In the genomic region with DNA sequence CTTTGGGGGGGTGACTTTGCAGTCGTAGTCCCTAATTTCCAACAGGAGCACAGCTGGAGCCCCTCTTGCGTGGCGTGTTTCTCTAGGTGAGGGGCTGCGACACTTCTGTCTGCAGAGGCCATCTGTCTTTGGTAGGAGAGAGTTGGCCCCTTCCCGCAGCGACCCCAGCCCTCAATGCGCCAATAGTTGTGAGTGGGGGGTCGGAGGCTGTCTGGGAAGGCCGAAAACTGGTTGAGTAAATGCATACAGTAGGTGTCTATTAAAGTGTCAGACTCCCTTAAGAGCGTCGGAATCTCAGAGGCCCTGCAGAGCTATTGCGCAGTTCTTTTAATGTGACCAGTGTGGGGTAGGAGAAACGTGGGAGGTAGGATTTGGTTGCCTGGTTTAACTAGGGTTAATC, we compare ENCODE assay signal across 11 mouse cellular contexts. TPM values are rescaled to one million over a fixed set of nuclear protein-coding genes. Genes with fewer than 3 reads are reported as not detected.
DNase-seq lines count a peak whose midpoint lies in the region; ATAC-seq and TF ChIP-seq lines count a peak whose summit lies in the region.
"Had no signal": no experiment of that assay in that cellular context is flagged by ENCODE, and none has a peak within 500 bp of the region (broad histone marks: within the 10 kb centered on the region; RNA-seq: fewer than 3 reads in every experiment).

No protein-coding gene starts in this region.

- H3K9ac ChIP-seq in heart, embryonic 15.5 days, result no peak overlapping the region
- peak overlapping the region; percentile 45 for H3K9ac ChIP-seq in embryonic facial prominence, embryonic 15.5 days
- H3K9ac ChIP-seq in intestine, postnatal 0 days (ENCODE audit: low read depth, low read length), result no peak overlapping the region

- H3K36me3 ChIP-seq in heart, embryonic 15.5 days, result no peaks in the 10 kb centered on the region
- no peaks in the 10 kb centered on the region for H3K36me3 ChIP-seq in embryonic facial prominence, embryonic 15.5 days
- no peaks in the 10 kb centered on the region for H3K36me3 ChIP-seq in intestine, postnatal 0 days (ENCODE audit: control insufficient read depth, insufficient read depth)

- H3K9me3 ChIP-seq in heart, embryonic 15.5 days (replicated peaks), result no peaks in the 10 kb centered on the region
- no peaks in the 10 kb centered on the region for H3K9me3 ChIP-seq in embryonic facial prominence, embryonic 15.5 days (replicated peaks)
- no peaks in the 10 kb centered on the region for H3K9me3 ChIP-seq in intestine, postnatal 0 days (ENCODE audit: control insufficient read depth)

- no peak for TF ChIP-seq CTCF in intestine, postnatal 0 days (IDR thresholded peaks at IDR 0.05; ENCODE audit: low read depth)

- intact Hi-C loops in heart, postnatal 10 days (cut with DNase I), result no loop called here

- H3K27me3 ChIP-seq in heart, embryonic 15.5 days, result peaks cover 92% of the 10 kb centered on the region
- H3K27me3 ChIP-seq in embryonic facial prominence, embryonic 15.5 days, result peaks cover 65% of the 10 kb centered on the region
- peaks cover 45% of the 10 kb centered on the region for H3K27me3 ChIP-seq in intestine, postnatal 0 days (replicated peaks; ENCODE audit: control insufficient read depth, insufficient read depth, low read length)

- peaks cover 28% of the 10 kb centered on the region for H3K4me1 ChIP-seq in heart, embryonic 15.5 days (replicated peaks)
- H3K4me1 ChIP-seq in embryonic facial prominence, embryonic 15.5 days, result peaks cover 56% of the 10 kb centered on the region
- peaks cover 7% of the 10 kb centered on the region for H3K4me1 ChIP-seq in intestine, postnatal 0 days (replicated peaks; ENCODE audit: control insufficient read depth, insufficient read depth, low read length)

- ATAC-seq in heart, embryonic 15.5 days (replicated peaks; ENCODE audit: insufficient number of reproducible peaks, insufficient read depth, low FRiP score, low read depth), result no peak
- ATAC-seq in embryonic facial prominence, embryonic 15.5 days (ENCODE audit: insufficient number of reproducible peaks, low FRiP score, low TSS enrichment, low read depth), result no peak
- no peak for ATAC-seq in intestine, postnatal 0 days
- ATAC-seq: activated CD4-positive, CD25-positive, alpha-beta regulatory T cell, adult 4 months had no signal

- WGBS in heart, embryonic 15.5 days, result 23% methylated on average over 13 of the region's 13 CpGs
- WGBS in embryonic facial prominence, embryonic 15.5 days, result 23% methylated on average over 13 of the region's 13 CpGs
- WGBS in intestine, postnatal 0 days, result 57% methylated on average over 13 of the region's 13 CpGs

- H3K4me3 ChIP-seq in heart, embryonic 15.5 days, result peak overlapping the region; percentile 51
- peak overlapping the region; percentile 53 for H3K4me3 ChIP-seq in embryonic facial prominence, embryonic 15.5 days (replicated peaks)
- 0 out of 2 replicates have a peak overlapping the region, but pooled peaks have one; percentile 5 for H3K4me3 ChIP-seq in intestine, postnatal 0 days (ENCODE audit: low read depth, low read length)

- H3K27ac ChIP-seq in heart, embryonic 15.5 days, result no peak overlapping the region
- H3K27ac ChIP-seq in embryonic facial prominence, embryonic 15.5 days (replicated peaks), result peak overlapping the region; percentile 45; the same call in 1 of the 2 replicates
- no peak overlapping the region for H3K27ac ChIP-seq in intestine, postnatal 0 days (ENCODE audit: low read depth, low read length)

- peak overlapping the region; percentile 69 for H3K4me2 ChIP-seq in heart, embryonic 15.5 days
- peak overlapping the region; percentile 87 for H3K4me2 ChIP-seq in embryonic facial prominence, embryonic 15.5 days (replicated peaks)
- H3K4me2 ChIP-seq in intestine, postnatal 0 days (replicated peaks; ENCODE audit: low read depth), result peak overlapping the region; percentile 10; the same call in 1 of the 2 replicates

- DNase-seq in heart, postnatal 10 days, result no peak
- DNase-seq in neural tube, embryonic 10.5 days (ENCODE audit: extremely low spot score, low spot score), result peak; percentile 26
- DNase-seq in layer of hippocampus, postnatal 25 days (ENCODE audit: extremely low spot score in 1 of 2, low spot score in 1 of 2), result no peak
- no peak for DNase-seq in spleen, postnatal 36 days (ENCODE audit: low spot score in 2 of 2)
- no peak for DNase-seq in embryo, embryonic 10.5 days (ENCODE audit: low spot score)
- DNase-seq: cerebellum, adult 2 months; spleen, adult 18-20 months had no signal

RNA-seq across cellular contexts. Expression of a gene that starts 1.5 kb away (rescaled TPM):
- 131 and 212 TPM in 2 replicates for polyA plus RNA-seq in heart, embryonic 15.5 days (2015; fragmentation: Nextera tagmentation; extraction: Ambion mirVana)
- total RNA-seq in heart, postnatal 10 days (2021), result 10 to 100 TPM; 17.2 to 17.7 TPM
- polyA plus RNA-seq in embryonic facial prominence, embryonic 15.5 days (2015; fragmentation: Nextera tagmentation; extraction: Ambion mirVana), result 710 and 761 TPM in 2 replicates
- 73.6 and 78.6 TPM in 2 replicates for polyA plus RNA-seq in intestine, postnatal 0 days (2015; fragmentation: Nextera tagmentation; extraction: Ambion mirVana)
- total RNA-seq in layer of hippocampus, postnatal 25 days (2021), result 1 to 10 TPM; 3.4 to 6.7 TPM
- polyA plus RNA-seq: activated CD4-positive, CD25-positive, alpha-beta regulatory T cell, adult 4 months had no signal

Comparison
In these comparisons a context has a peak if more than half of its experiments do, and no peak if none do; other contexts are left out.
1. H3K4me2 ChIP-seq: peak in every context shown above with its lines; median percentile 87 in embryonic facial prominence, embryonic 15.5 days; 69 in heart, embryonic 15.5 days; 10 in intestine, postnatal 0 days.